Mouse (Mus musculus) natural killer cell, adult 2 months (primary cell): ENCODE measurements around the gene Ccl24.
"Not testable (repeated sequence)": the region's sequence is repeated elsewhere in the genome, so short reads cannot be mapped to it uniquely, and the experiment has no call there.

Experiments used
- DNase-seq, 2 experiments: peaks; one replicate each; pipeline ENCODE4 v3.0.0; 2022; ENCODE audit warnings: low spot score in 2 of 2

The Ccl24 gene

GRCm38 (mm10) chr5:135573006-135573405, at the start of gene Ccl24:
TSS of gene Ccl24 (minus strand) at chr5:135573049.
- no peak for DNase-seq

DNA sequence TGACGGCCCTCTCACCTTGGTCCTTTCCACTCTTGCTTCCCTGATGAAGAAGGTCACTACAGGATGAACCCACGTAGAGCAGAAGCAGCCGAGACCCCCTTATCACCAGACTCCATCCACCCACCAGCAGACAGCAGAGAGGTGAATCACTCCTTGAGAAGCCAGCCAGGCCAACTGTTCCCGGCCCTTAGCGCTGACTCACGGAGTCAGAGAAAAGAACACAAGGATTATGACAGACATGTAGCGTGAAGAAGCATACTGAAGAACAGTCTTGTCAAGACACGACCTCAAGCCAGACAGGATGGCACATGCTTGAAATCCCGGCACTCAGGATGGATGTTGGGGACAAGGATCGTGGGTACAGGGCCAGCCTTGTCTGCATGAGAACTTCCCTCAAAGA, 48.9 kb upstream of the Ccl24 start:
- no peak for DNase-seq

- DNase-seq = no peak
Observed at GRCm38 (mm10) chr5:135620526-135620925, 47.7 kb upstream of the Ccl24 start.

DNA sequence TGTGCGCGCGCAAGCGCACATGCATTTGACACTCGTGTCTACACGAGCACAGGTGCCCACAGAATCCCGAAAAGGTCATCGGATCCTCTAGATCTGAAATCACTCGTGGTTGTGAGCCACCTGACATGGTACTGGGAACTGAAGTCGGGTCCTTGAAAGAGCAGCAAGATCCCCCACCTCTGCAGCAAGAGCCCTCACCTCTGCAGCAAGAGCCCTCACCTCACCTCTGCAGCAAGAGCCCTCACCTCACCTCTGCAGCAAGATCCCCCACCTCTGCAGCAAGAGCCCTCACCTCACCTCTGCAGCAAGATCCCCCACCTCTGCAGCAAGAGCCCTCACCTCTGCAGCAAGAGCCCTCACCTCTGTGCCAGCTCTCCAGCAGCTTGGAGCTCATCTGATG, 46.9 kb upstream of the Ccl24 start:
- not testable (repeated sequence) for DNase-seq

DNA sequence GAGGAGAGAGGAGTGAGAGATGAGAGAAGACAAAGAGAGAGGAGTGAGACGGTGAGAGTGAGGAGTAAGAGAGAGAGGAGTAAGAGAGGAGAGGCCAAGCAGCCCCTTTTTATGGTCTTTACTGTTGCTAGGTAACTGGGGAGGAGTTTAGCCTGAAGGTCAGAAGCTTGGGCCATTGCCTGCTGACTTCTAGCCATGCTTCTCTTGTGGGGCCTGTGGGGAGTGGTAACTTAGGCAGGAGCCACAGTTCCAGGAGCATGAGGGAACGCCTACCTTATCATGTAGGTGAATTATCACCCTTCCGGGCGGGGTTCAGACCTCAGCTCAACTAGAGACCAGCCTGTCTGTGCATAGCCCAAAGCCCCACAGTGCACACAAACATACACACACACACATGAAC, 36.9 kb upstream of the Ccl24 start:
- no peak for DNase-seq

DNA sequence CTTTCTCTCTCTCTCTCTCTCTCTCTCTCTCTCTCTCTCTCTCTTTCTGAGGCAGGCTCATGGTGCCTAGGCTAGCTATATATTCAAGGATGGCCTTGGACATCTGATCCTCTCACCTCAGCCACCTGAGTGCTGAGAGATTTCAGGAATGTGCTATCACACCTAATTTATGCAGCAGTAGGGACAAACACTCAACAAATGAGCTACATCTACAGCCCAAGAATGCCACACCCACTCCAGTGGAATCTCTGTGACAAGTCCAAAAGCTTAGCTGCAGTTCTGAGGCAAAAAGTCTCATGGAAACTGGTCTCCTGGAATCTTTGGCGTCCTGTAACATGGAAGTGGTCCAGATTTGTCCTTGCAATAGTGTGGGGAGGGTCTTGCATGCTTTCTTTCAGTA, 34.7 kb upstream of the Ccl24 start:
- no peak for DNase-seq

GRCm38 (mm10) chr5:135606717-135607116, 33.9 kb upstream of the Ccl24 start:
- not testable (repeated sequence) for DNase-seq

GRCm38 (mm10) chr5:135604643-135605042, 31.8 kb upstream of the Ccl24 start:
- not testable (repeated sequence) for DNase-seq

GRCm38 (mm10) chr5:135589996-135590784, 17.3 kb upstream of the Ccl24 start:
- DNase-seq = no peak

GRCm38 (mm10) chr5:135587764-135588163, 14.9 kb upstream of the Ccl24 start:
- no peak for DNase-seq

GRCm38 (mm10) chr5:135585691-135586090, 12.8 kb upstream of the Ccl24 start:
- DNase-seq = no peak

DNA sequence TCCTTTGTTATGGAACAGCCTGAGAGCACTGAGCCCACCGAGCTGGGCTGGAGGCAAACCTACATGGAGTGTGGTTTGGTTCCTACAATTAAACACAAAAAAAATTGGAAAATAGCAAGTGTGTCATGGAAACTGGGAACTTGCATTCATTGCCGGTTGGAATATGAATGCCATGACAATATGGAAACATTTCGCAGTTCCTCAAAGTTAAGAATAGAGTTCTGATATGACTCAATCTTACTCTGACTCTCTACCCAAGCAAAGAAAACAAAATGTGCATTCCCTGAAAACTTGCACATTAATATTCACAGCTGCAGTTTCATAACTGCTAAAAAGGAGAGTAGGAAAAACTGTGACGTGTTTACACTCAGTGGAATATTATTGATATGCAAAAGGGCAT, 9.5 kb upstream of the Ccl24 start:
- no peak for DNase-seq

GRCm38 (mm10) chr5:135579331-135579751, 6.5 kb upstream of the Ccl24 start:
- no peak for DNase-seq

DNA sequence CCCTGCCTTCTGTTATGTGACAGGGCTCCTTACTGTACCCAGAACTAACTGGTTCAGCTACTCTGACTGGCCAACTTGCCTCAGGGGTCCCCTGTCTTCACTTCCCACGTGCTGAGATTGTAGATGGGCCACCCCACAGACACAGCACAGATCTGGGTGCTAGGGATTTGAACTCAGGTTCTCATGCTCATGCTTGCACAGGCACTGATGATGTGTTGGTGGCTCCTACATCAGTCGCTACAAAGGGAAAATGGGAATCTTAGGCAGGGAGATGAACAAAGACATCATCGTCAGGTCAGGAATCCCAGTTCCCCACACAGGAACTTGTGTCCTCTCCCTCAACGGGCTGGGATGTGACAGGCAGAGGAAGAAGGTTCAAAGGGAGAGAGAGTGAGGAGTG, 3.2 kb upstream of the Ccl24 start:
- no peak for DNase-seq

GRCm38 (mm10) chr5:135568698-135569097, 4.2 kb downstream of the Ccl24 start:
- DNase-seq = no peak

GRCm38 (mm10) chr5:135567556-135568265, 5.1 kb downstream of the Ccl24 start:
- no peak for DNase-seq

- no peak for DNase-seq
Observed at GRCm38 (mm10) chr5:135563469-135563868, 9.4 kb downstream of the Ccl24 start, which contains the start of gene Ccl26. TSS of gene Ccl26 (minus strand) at chr5:135563569.

DNA sequence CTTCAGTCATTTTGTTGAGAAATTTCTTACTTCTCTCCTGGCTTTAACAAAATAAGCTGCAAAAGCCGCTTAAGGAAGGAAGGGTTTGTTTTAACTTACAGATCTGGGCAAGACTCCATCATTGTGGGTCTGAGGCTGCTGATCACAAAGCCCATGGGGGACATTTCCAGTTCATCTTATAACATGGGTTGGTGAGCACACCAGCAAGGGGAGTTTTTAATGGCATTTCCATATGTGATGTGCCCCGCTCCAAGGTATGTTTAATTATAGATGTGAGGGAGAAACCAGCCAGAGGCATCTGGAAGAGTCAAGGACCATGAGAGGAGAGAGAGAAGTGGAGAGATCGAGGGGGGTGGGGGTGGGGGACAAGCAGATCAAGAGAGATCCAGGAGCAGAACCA, 15.2 kb downstream of the Ccl24 start:
- no peak for DNase-seq

GRCm38 (mm10) chr5:135557051-135557450, 15.8 kb downstream of the Ccl24 start:
- DNase-seq = no peak

GRCm38 (mm10) chr5:135556259-135556658, 16.6 kb downstream of the Ccl24 start:
- no peak for DNase-seq

GRCm38 (mm10) chr5:135551591-135551990, 21.3 kb downstream of the Ccl24 start:
- DNase-seq = no peak

GRCm38 (mm10) chr5:135550910-135551309, 21.9 kb downstream of the Ccl24 start:
- DNase-seq = peak; percentile 35 to 42

- DNase-seq = no peak
Observed at GRCm38 (mm10) chr5:135547990-135548389, 24.9 kb downstream of the Ccl24 start.
